Mouse (Mus musculus) megakaryocyte, embryonic 14.5 days (primary cell): ENCODE measurements around the gene Egr4.

Experiments
- FLI1 ChIP-seq: IDR thresholded peaks from 2 replicates; pipeline ENCODE4 v1.6.1; 2012; ENCODE audit warnings: low read length, inconsistent platforms, mixed read lengths
- GATA1 ChIP-seq: IDR thresholded peaks from 3 replicates; pipeline ENCODE4 v1.6.1; 2012; ENCODE audit warnings: mixed read lengths, low read length, inconsistent platforms, borderline replicate concordance

- TF ChIP-seq GATA1 (no peak), FLI1 (no peak)
Observed at GRCm38 (mm10) chr6:85513531-85513910, at the start of gene Egr4.
